Mouse (Mus musculus): ENCODE measurements around the gene Rassf1.
A peak's percentile ranks its signal among the peaks of the same experiment; 100 is the strongest.

Rassf1 gene

DNA sequence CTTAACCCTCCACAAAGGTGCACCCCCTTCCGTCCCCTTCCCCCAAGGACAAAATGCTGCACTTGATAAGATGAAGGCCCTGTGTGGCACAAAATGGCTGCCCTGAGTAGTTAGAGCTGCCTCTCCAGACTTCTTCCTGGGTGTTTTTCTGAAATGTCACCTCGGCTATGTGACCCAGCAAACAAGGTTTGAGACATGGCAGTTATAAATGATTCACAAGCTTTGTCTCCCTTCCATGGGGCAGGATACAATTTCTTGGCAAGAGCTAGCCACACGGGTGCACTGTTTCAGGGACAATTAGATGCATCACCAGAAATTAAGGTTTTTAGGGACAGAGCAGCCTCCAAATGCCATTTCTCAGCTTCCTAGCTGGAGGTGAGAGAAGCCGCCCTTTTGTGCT lies 10.9 kb upstream of the Rassf1 start:
- DNase-seq (ENCODE audit: low read depth, low spot score), result no peak

DNA sequence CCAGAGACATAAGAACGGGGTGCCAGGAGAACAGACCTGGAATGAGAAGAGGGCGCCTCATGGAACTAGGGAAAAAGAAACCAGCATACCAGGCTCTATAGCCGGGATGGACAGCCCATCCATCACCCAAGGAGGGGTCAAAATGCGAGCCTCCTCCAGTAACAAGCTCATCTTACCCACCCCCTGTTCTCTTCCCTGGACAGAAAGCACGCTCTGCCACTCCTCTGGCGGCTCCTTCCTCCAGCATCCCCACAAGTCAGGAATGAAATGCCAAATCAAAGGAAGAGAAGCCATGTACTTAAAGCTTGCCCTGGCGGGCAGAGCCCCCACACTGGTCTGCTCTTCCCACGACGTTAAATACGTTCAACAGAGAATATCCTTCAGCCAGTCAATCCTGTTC lies 10.3 kb upstream of the Rassf1 start:
- DNase-seq (ENCODE audit: low read depth, low spot score), result no peak

DNA sequence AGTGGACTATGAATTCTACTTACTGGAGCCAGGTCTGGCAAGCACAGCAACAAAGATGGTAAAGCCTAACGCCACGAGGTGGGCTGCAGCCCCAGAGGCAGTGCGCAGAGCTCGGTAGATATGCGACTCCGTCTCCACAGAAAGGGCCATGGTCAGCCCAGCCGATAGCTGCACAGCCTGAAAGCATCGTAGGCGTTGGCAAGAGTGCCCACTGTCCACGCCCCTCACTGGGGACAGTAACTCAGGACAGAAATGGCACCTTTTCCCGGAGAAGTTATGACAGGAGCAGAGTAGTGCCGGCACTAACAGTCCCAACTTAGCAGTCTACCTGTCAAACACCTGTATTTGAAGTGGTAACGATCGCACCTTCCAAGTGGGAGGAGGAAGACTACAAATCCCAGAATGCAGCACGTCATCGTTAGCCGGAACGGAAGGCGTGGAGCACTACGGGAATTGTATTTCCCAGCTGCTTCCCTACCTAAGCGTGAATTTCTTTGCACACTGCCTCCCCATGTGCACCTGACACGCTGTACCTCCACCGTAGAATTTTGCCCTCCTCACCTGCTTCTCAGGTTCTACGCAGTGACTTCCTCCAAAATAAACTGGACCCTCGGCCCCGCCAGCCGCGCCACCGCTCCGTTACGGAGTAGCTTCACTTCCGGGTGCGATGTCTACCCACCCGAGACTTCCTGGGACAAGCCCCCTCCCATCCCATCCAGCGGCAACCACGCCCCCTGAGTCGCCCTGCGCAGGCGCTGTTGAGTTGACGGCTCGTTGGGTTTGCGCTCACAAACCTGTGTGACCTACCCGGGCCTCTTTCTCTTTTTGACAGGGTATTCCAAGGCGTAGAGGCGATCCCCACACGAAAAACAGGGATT lies 9.6 kb upstream of the Rassf1 start, which contains the start of the genes Cyb561d2 and Nprl2:
Gene Cyb561d2 (minus strand): TSS at position 720 of the 878 bp plus-strand sequence.
Gene Nprl2 (plus strand): TSS at position 753 of the 878 bp plus-strand sequence.
- peak; percentile 71 for DNase-seq (ENCODE audit: low read depth, low spot score)

DNA sequence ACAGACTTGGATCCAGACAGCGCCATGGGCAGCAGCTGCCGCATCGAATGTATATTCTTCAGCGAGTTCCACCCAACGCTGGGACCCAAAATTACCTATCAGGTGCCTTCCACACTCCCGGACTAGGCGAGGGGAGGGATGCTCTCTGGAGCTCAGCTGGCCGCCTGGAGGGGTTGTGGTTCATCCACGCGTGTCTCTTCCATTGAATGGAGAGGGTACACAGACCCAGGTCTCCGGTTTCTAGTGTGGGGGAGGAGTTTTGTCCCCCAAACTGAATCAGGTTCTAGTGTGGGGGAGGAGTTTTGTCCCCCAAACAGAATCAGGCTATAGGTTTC lies 9.0 kb upstream of the Rassf1 start:
- no peak for DNase-seq (ENCODE audit: low read depth, low spot score)

DNA sequence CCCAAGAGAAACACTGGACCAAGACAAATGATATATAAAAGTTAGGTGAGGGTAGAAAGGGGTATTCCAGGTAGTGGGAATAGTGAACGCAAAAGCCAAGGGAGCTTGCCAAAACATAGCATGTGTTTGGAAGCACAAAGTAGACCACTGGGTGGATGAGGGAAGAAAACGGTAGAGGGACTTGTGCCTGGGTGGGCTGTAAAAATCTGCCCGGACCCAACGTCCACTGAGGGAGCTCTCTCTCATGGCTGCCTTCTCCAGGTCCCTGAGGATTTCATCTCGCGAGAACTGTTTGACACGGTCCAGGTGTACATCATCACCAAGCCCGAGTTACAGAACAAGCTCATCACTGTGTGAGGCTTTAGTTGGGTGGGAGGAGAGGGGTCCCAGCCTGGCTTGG lies 8.6 kb upstream of the Rassf1 start:
- no peak for DNase-seq (ENCODE audit: low read depth, low spot score)

DNA sequence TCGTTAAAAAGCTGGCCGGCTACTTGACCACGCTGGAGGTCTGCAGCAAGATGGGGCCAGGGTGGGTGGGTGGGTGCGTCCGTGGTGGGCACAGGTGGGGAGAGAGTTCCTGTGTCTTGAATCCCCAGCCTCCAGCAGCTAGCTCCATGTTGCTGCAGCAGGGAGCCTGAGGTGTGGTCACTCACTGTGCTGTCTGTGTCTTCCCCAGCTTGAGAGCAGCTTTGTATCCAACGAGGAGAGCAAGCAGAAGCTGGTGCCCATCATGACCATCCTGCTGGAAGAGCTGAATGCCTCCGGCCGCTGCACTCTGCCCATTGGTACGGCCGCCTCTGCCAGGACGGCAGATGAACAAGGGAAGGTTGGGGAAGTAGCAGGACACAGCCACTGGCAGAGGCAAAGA lies 8.1 kb upstream of the Rassf1 start:
- no peak for DNase-seq (ENCODE audit: low read depth, low spot score)

DNA sequence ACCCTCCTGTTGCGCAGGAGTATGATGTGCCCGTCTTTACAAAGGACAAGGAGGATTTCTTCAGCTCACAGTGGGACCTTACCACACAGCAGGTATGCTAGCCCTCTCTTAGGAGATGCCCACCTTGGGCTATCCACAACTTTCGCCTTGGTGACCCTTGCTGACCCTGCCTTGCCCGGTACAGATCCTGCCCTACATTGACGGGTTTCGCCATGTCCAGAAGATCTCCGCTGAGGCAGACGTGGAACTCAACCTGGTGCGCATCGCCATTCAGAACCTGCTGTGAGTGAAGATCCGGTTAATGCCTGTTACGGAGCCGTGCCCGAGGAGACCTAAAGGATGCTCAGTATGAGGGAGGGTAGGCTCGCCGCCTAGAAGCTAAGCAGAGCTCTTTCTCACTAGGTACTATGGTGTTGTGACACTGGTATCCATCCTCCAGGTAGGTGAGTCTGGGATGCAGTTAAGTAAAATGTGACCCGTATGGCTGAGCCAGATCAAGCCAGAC lies 7.1 kb upstream of the Rassf1 start:
- DNase-seq (ENCODE audit: low read depth, low spot score), result no peak

DNA sequence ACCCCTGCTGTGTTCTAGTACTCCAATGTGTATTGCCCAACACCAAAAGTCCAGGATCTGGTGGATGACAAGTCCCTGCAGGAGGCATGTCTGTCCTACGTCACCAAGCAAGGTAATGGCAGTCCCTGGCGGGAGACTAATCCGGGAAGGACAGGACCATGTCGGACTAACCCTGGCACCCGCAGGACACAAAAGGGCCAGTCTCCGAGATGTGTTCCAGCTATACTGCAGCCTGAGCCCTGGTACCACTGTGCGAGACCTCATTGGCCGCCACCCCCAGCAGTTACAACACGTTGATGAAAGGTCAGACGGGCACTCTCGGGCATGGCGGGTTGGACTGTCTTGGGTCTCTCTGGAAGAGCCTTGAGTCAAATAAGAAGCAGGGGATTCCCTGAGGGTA lies 6.6 kb upstream of the Rassf1 start:
- no peak for DNase-seq (ENCODE audit: low read depth, low spot score)

DNA sequence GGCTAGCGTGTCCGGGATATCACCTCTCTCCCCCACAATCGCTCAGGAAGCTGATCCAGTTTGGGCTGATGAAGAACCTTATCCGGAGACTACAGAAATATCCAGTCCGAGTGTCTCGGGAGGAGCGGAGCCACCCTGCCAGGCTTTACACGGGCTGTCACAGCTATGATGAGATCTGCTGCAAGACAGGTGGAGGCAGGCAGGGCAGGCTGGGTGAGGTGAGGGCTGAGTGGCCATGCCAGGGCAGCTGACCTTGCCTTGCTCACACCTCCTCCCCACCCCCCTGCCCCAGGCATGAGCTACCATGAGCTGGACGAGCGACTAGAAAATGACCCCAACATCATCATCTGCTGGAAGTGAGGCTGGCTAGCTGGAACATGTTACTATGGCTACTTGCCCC lies 6.2 kb upstream of the Rassf1 start:
- DNase-seq (ENCODE audit: low read depth, low spot score), result no peak

DNA sequence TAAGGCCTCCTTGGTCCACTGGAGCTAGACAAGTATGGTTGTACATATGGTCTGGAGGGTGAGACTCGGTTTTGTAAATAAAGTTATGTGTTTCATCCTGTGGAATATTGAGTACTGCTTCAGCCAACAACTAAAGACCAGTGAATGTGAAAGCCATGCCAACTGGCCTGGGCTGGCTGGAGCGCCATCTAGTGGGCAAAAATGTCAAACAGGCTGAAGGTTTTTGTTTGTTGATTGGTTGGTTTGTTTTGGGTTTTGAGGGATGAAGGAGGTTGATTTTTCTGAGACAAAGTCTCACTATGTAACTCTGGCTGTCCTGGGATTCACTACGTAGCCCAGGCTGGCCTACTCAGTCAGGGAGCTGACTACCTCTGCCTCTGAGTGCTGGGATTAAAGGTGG lies 5.8 kb upstream of the Rassf1 start:
- peak; percentile 65 for DNase-seq (ENCODE audit: low read depth, low spot score)

DNA sequence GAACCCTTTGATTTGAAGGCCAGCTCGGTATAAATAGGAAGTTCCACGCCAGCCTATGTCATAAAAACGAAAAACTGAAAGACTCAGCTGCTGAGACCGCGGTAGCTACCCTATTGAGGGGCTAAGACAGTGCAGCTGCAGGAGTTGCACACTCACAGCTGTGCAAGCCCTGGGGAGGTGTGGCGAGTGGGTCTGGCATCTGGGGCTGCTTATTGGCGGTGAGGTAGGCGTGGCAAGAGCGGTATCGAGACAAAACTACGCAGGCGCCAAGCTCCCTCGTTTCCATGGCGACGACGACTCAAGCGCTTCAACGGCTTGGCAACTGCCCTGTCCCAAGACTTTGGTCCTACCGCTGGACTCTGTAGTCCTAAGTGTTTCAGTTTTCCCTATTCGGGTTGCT lies 4.3 kb upstream of the Rassf1 start, which contains the start of gene Zmynd10:
Gene Zmynd10 (plus strand): TSS at position 273 of the 400 bp plus-strand sequence.
- peak; percentile 85 for DNase-seq (ENCODE audit: low read depth, low spot score)

DNA sequence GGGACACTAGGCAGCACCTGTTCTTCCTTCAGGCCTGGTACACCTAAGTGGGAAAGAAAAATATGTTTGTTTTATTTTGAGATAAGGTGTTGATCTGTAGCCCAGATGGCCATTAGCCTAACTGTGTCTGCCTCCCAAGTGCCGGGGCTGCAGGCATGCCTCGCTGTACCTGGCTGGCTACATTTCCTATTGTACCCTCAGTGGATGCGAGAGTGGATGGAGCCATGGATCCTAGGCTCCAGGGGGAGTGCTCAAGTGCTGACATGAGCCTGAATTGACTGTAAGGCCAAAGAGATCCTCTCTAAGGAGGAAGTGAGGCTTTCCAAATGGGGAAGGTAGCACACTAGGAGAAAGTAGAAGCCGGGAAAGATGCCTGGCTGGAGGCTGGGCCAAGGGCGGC lies 3.4 kb upstream of the Rassf1 start:
- DNase-seq (ENCODE audit: low read depth, low spot score), result no peak

DNA sequence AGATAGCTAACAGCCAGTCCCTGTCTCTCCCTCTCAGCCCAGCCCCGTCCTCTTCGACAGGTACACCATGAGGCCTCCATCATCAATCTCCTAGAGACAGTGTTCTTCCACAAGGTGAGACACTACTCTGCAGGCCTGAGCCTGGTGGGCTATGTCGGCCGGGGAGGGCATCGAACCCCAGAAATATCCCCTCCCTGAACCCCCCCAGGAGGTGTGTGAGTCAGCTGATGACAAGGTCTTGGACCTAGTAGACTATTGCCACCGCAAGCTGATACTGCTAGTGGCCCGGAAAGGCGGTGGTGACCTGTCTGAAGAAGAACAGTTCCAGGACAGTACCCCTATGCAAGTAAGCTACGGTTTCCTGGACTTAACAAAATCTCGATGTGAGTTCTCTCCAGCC lies 2.5 kb upstream of the Rassf1 start:
- DNase-seq (ENCODE audit: low read depth, low spot score), result no peak

DNA sequence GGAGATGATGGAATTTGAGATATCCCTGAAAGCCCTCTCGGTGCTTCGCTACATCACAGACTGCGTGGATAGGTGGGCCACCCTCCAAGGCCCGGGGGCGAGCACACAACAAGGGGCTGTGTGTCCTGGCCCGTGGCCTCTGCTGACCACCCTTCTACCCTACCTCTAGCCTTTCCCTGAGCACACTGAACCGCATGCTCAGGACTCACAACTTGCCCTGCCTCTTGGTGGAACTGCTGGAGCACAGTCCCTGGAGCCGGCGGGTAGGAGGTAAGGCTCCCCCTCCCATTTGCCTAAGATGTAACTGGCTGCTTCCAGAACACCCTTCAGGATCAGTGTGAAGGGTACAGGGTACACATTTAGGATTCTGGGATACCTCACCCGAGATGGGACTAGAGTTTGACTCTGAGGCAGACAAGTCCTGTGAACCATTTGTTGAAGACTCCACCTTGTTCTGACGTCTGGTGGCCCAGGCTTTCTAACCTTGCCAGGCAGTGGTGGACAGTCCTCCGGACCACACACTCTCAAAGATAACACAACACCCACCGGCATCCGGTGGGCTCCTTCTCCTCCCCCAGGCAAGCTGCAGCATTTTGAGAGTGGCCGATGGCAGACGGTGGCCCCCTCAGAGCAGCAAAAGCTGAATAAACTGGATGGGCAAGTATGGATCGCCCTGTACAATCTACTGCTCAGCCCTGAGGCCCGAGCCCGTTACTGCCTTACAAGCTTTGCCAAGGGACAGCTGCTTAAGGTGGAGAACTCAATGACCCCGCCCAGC lies 1.9 kb upstream of the Rassf1 start:
- DNase-seq (ENCODE audit: low read depth, low spot score), result no peak

DNA sequence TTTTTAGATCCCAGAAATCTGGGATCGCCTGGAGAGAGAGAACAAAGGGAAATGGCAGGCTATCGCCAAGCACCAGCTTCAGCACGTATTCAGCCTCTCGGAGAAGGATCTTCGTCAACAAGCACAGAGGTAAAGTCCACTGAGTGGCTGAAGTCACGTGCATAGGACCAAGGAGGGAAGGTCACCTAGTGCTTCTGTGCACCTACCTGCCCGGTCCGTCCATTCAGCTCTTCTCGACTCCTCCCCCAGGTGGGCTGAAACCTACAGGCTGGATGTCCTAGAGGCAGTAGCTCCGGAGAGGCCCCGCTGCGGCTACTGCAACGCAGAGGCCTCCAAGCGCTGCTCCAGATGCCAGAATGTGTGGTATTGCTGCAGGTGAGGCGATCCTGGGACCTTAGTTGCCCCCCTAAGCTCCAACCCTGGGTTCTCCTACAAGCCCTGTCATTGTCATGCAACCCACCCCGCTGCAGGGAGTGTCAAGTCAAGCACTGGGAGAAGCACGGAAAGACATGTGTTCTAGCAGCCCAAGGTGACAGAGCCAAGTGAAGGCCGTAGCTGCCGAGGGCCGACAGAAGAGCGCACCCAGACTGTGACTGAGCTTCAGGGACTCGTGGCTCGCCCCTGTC lies 751 bp upstream of the Rassf1 start:
- no peak for DNase-seq (ENCODE audit: low read depth, low spot score)

DNA sequence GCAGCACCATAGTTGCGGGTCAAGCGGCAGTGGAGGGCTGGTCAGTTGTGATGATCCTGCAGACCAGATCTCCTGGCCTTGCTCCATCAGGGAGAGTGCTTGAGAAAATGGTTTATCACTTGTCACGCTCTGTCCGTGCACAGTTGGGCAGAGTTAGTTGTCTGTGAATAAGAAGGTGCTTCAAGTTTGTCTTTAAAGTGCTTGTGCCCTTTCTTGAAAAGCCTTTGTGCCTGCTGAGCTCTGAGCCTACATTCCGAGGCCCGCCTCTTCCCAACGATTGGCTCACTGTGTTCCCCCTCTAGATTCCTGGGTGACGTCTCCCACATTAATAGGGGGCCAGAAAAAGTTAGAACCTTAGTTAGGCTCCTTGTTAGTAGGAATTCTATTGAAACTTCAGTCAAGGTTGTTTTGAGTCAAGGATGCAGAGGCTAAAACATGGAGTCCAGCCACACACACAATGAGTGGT lies 568 bp downstream of the Rassf1 start:
- DNase-seq (ENCODE audit: low read depth, low spot score), result no peak

DNA sequence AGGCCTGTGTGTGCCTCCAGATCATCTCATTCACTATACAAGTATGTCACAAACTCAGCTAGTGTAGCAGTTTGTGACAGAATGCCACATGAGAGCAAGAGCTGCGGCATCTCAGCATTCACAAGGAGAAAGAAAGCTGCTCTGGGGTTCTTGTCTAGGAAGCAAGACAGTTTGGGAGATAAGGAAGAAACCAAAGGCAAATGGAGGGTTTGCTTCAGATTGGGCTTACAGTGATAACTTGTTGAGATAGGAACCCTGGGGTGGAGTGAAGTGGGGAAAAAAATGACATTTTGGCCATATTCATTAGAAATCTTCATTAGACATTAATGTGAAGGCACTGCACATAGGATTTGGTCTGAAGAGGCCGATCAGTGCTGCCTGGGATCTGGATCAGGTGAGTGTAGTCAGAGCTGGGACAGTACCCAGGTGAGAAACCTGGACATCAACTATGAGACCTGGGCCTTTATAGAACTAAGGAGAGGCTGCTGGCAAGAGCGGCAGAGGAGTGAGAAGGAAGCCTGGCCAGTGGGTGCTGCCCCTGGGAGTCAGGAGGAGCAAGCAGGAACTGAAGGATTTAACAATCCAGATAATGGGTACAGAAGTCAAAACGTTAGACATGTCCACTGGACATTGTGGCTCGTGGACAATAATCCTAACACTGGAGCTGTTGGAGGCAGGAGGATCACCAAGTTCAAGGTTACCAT lies 1.5 kb downstream of the Rassf1 start:
- DNase-seq (ENCODE audit: low read depth, low spot score), result no peak

DNA sequence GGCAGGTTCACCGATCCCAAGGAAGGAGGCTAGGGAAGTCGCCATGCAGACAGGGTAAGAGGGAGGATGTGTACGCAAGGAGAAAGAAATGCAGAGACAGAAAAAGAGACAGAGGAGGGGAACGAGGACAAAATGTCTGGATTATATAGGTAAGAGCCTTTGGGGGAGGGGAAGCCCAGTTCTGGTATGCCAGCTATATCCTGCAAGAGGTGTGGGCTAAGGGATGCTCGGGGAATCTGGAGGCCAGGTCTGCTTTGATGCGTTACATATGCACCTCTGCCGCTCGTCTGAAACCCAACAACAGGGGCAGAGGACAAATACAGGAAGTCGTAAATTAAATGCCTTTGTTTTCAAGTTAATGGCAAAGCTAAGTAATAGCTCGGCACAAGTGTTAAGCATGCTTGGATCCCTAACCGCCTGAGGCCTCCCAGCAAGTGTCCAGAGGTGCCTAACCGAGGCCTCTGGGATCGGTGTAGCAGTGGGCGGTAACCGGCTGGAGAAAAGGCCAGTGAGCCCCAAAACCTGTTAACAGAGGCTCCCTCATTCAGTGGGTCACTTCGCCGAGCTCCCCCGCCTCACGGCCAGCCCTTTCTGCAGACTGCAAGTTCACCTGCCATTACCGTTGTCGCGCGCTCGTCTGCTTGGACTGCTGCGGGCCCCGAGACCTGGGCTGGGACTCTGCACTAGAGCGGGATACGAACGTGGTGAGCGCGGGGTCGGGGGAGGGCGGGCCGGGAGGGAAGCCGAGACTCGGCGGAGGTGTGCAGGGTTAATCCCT lies 2.4 kb downstream of the Rassf1 start:
- no peak for DNase-seq (ENCODE audit: low read depth, low spot score)

DNA sequence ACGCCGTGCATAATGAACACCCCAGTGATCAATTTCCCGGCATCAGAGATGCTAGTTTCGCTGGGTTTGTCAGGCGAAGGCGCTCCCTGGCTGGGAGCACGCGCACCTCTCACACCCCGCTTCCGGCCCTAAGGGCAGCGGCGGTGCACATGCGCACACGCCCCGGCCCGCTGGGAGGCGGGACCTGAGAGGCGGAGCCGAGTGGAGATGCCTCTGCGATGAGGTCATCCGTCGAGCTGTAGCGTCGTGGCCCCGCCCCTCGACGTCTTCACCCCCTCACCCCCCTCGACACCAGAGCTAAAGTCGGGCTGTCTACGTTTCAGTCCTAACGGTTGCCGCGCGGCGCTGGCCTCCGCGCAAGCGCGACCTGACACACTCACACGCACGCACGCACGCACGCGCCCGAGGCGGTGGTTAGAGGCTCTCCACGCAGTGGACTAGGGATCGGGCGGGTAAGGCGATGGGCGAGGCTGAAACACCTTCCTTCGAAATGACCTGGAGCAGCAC lies 3.0 kb downstream of the Rassf1 start:
- peak; percentile 96 for DNase-seq (ENCODE audit: low read depth, low spot score)

DNA sequence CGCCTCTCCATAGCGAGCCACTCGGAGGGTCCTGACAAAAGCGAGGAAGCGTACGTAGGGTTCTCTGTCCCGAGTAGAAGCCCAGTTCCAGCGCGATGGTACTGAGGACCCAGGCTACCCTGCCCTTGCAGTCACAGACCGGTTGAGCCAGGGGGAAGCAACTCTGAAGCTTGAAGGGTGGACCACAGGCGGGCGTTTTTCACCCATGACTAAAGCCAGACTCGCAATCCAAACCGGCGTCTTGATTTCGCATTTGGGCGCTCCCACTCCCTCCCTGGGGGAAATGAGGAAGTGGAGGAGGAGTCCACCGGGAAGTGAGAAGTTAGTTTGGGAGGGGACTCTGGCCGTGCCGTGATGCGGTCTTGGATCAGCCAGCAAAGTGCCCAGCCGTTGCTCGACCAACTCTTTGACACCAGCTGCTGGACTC lies 3.7 kb downstream of the Rassf1 start:
- no peak for DNase-seq (ENCODE audit: low read depth, low spot score)
